Mouse (Mus musculus) E14TG2a.4 (cell line): ENCODE measurements at regions not wholly inside any gene's neighbourhood (a gene's known extent, or its start where the extent isn't known, plus 50 kb on each side); places are given as distances from the start of the nearest gene placed in this dataset.

Experiments used
- CTCF ChIP-seq: conservative IDR thresholded peaks from 2 replicates; pipeline ENCODE4 v1.5.1; 2014; ENCODE audit warnings: low read length
- POU5F1 ChIP-seq: IDR thresholded peaks from 2 replicates; pipeline ENCODE4 v1.6.1; 2014; ENCODE audit warnings: low read length, borderline replicate concordance

GRCm38 (mm10) chr1:152168284-152168683 lies 78.4 kb upstream of the 1700025G04Rik start:
- no peak for TF ChIP-seq CTCF
- TF ChIP-seq POU5F1, result no peak
